Mouse (Mus musculus): Measurements from ENCODE around the gene Thrsp.

Gene Thrsp

GRCm38 (mm10) chr7:97379304-97379703 is 38.2 kb downstream of the Thrsp start:
- no peak for DNase-seq (ENCODE audit: low spot score)

GRCm38 (mm10) chr7:97375906-97376305 is 41.6 kb downstream of the Thrsp start:
- no peak for DNase-seq (ENCODE audit: low spot score)

GRCm38 (mm10) chr7:97375101-97375500 is 42.4 kb downstream of the Thrsp start:
- no peak for DNase-seq (ENCODE audit: low spot score)

GRCm38 (mm10) chr7:97365887-97366286 is 51.6 kb downstream of the Thrsp start:
- no peak for DNase-seq (ENCODE audit: low spot score)

All from testis, postnatal 14 days (tissue).